Mouse (Mus musculus) embryonic fibroblast, embryonic 13.5 days (primary cell): ENCODE measurements around the gene Fut11. TPM values are rescaled to one million over a fixed set of nuclear protein-coding genes. Genes with fewer than 3 reads are reported as not detected.

Experiments used
- H3K27ac ChIP-seq: 2 replicates; pipeline ENCODE4 v1.5.1; 2012; ENCODE audit warnings: low read length, control low read depth, inconsistent platforms; ENCODE audit not compliant: insufficient read depth
- H3K4me1 ChIP-seq: 2 replicates; pipeline ENCODE4 v1.6.1; 2011; ENCODE audit warnings: low read length; ENCODE audit not compliant: control insufficient read depth, insufficient read depth
- H3K4me3 ChIP-seq: 2 replicates; pipeline ENCODE4 v1.5.1; 2011; ENCODE audit warnings: mild to moderate bottlenecking, control low read depth, low read length; ENCODE audit not compliant: insufficient read depth
- CTCF ChIP-seq: IDR thresholded peaks from 2 replicates; pipeline ENCODE4 v1.5.1; 2011; ENCODE audit warnings: mild to moderate bottlenecking, control low read depth, low read length, moderate library complexity, borderline replicate concordance; ENCODE audit not compliant: insufficient read depth
- POLR2A ChIP-seq: IDR thresholded peaks from 2 replicates; pipeline ENCODE4 v1.6.1; 2011; ENCODE audit warnings: low read depth, mild to moderate bottlenecking, control low read depth, low read length, moderate library complexity
- polyA plus RNA-seq: library from polyadenylated mRNA; stranded (reverse); fragments of >200 nt; gene quantifications from 2 replicates; pipeline ENCODE4 v1.2.4, GENCODE M21; 2011; ENCODE audit warnings: low read depth; ENCODE audit not compliant: missing spikeins, insufficient read length

The Fut11 gene
- polyA plus RNA-seq, 1 experiment = 24.4 TPM

GRCm38 (mm10) chr14:20733041-20733951 lies 38.5 kb downstream of the Fut11 start:
- H3K4me1 ChIP-seq = peaks cover 6% of the 10 kb centered on the region; the same call in 1 of the 2 replicates
- H3K4me3 ChIP-seq = peak overlapping the region; percentile 82
- TF ChIP-seq POLR2A = no peak
- no peak for TF ChIP-seq CTCF
- H3K27ac ChIP-seq = peak overlapping the region; percentile 66

GRCm38 (mm10) chr14:20733952-20734774 lies 39.4 kb downstream of the Fut11 start, which contains the start of gene Ndst2:
Gene Ndst2, minus strand, starts transcription at chr14:20734562.
- Histone ChIP-seq H3K4me3 (peak within 1 kb of the TSS; percentile 82), H3K27ac (peak within 1 kb of the TSS; percentile 66), H3K4me1 (peaks cover 7% of the 10 kb centered on the region; the same call in 1 of the 2 replicates)
- TF ChIP-seq POLR2A = peak; percentile 80
- no peak for TF ChIP-seq CTCF

- Histone ChIP-seq H3K4me3 (no peak overlapping the region), H3K27ac (0 out of 2 replicates have a peak overlapping the region, but pooled peaks have one; percentile 31)
These were observed 40.3 kb downstream of the Fut11 start for GRCm38 (mm10) chr14:20735052-20735451.

GRCm38 (mm10) chr14:20735892-20736390 lies 41.2 kb downstream of the Fut11 start:
- Histone ChIP-seq H3K4me1 (peaks cover 6% of the 10 kb centered on the region; the same call in 1 of the 2 replicates), H3K4me3 (no peak overlapping the region), H3K27ac (no peak overlapping the region)
- no peak for TF ChIP-seq CTCF
- no peak for TF ChIP-seq POLR2A

More at GRCm38 (mm10) chr14:20735052-20735451, 40.3 kb downstream of the Fut11 start:
- peaks cover 7% of the 10 kb centered on the region; the same call in 1 of the 2 replicates for H3K4me1 ChIP-seq
- no peak for TF ChIP-seq POLR2A
- TF ChIP-seq CTCF = no peak

- Histone ChIP-seq H3K4me3 (no peak overlapping the region), H3K4me1 (peaks cover 4% of the 10 kb centered on the region; the same call in 1 of the 2 replicates), H3K27ac (no peak overlapping the region)
- no peak for TF ChIP-seq POLR2A
- TF ChIP-seq CTCF = peak; percentile 70; the same call in 1 of the 2 replicates
These were observed 42.5 kb downstream of the Fut11 start for GRCm38 (mm10) chr14:20737306-20737705.

GRCm38 (mm10) chr14:20738511-20738910 lies 43.7 kb downstream of the Fut11 start:
- H3K4me3 ChIP-seq = no peak overlapping the region
- TF ChIP-seq POLR2A = no peak
- no peak for TF ChIP-seq CTCF
- H3K4me1 ChIP-seq = peaks cover 4% of the 10 kb centered on the region; the same call in 1 of the 2 replicates
- H3K27ac ChIP-seq = 0 out of 2 replicates have a peak overlapping the region, but pooled peaks have one; percentile 15

GRCm38 (mm10) chr14:20741301-20741700 lies 46.5 kb downstream of the Fut11 start:
- Histone ChIP-seq H3K4me1 (peaks cover 4% of the 10 kb centered on the region; the same call in 1 of the 2 replicates), H3K4me3 (no peak overlapping the region), H3K27ac (no peak overlapping the region)
- TF ChIP-seq CTCF = no peak
- TF ChIP-seq POLR2A = no peak

GRCm38 (mm10) chr14:20743614-20744013 lies 48.8 kb downstream of the Fut11 start:
- H3K4me3 ChIP-seq = no peak overlapping the region
- TF ChIP-seq POLR2A = no peak
- no peak for TF ChIP-seq CTCF
- no peaks in the 10 kb centered on the region for H3K4me1 ChIP-seq
- H3K27ac ChIP-seq = no peak overlapping the region

GRCm38 (mm10) chr14:20746935-20747334 lies 52.2 kb downstream of the Fut11 start:
- no peak overlapping the region for H3K4me3 ChIP-seq
- no peaks in the 10 kb centered on the region for H3K4me1 ChIP-seq
- H3K27ac ChIP-seq = no peak overlapping the region
- no peak for TF ChIP-seq CTCF
- TF ChIP-seq POLR2A = no peak
